Mouse (Mus musculus): ENCODE data around the gene Letmd1. TPM values are rescaled to one million over a fixed set of nuclear protein-coding genes. Genes with fewer than 3 reads are reported as not detected.

Letmd1 gene
- polyA plus RNA-seq, 1 experiment from 2014 or later, result 31.2 TPM

DNA sequence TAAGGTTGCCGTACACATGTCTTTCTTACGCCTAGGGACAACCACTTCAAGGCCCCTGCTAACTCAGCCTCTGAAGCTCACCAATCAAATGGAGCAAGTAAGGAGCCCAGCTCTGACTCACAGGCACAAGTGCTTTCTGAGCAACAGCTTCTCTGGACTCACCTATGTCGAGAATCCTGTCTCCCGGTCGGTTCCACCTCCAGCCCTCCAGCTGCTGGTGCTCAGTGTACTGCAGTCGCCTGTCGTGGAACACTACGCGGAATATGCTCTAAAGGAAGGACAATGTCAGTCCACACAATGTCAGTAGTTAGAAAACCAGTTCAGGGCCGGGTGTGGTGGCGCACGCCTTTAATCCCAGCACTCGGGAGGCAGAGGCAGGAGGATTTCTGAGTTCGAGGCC, 56.6 kb downstream of the Letmd1 start:
- no peak overlapping the region for H3K4me3 ChIP-seq (replicated peaks)
- 93% methylated on average over 14 of the region's 14 CpGs for WGBS
- no peaks in the 10 kb centered on the region for H3K27me3 ChIP-seq (replicated peaks)
- H3K27ac ChIP-seq, result no peak overlapping the region
- no peaks in the 10 kb centered on the region for H3K4me1 ChIP-seq (replicated peaks)
- no peaks in the 10 kb centered on the region for H3K9me3 ChIP-seq
- H3K36me3 ChIP-seq, result peaks cover 3% of the 10 kb centered on the region; the same call in 1 of the 2 replicates
- no peak overlapping the region for H3K9ac ChIP-seq
- H3K4me2 ChIP-seq (replicated peaks), result no peak overlapping the region
- ATAC-seq, result no peak

GRCm38 (mm10) chr15:100527900-100528299, 59.1 kb downstream of the Letmd1 start:
- H3K4me2 ChIP-seq (replicated peaks), result no peak overlapping the region
- H3K9me3 ChIP-seq, result no peaks in the 10 kb centered on the region
- no peaks in the 10 kb centered on the region for H3K36me3 ChIP-seq
- no peak overlapping the region for H3K4me3 ChIP-seq (replicated peaks)
- H3K9ac ChIP-seq, result no peak overlapping the region
- H3K27me3 ChIP-seq (replicated peaks), result no peaks in the 10 kb centered on the region
- ATAC-seq, result no peak
- 81% methylated on average over 5 of the region's 5 CpGs for WGBS
- H3K27ac ChIP-seq, result no peak overlapping the region
- H3K4me1 ChIP-seq (replicated peaks), result no peaks in the 10 kb centered on the region

Other genes starting within 250 kb of the Letmd1 start
- gene Atf1, start 241.2 kb upstream of the Letmd1 start, polyA plus RNA-seq (2015; fragmentation: Nextera tagmentation; extraction: Ambion mirVana), result 41.5 and 44.5 TPM in 2 replicates
- gene Tmprss12, start 188.2 kb upstream of the Letmd1 start, polyA plus RNA-seq (2015; fragmentation: Nextera tagmentation; extraction: Ambion mirVana), result not detected in 2 replicates
- gene Mettl7a1, start 164.9 kb upstream of the Letmd1 start, polyA plus RNA-seq (2015; fragmentation: Nextera tagmentation; extraction: Ambion mirVana), result 4.2 and 4.6 TPM in 2 replicates
- gene Mettl7a3, start 134.1 kb upstream of the Letmd1 start, polyA plus RNA-seq (2015; fragmentation: Nextera tagmentation; extraction: Ambion mirVana), result 0.21 TPM in 1 of 2 replicates, not detected in the other
- 0.14 and 0.15 TPM in 2 replicates for gene Methig1, start 115.9 kb upstream of the Letmd1 start, polyA plus RNA-seq (2015; fragmentation: Nextera tagmentation; extraction: Ambion mirVana)
- not detected in 2 replicates for gene Mettl7a2, start 115.8 kb upstream of the Letmd1 start, polyA plus RNA-seq (2015; fragmentation: Nextera tagmentation; extraction: Ambion mirVana)
- 0.40 TPM in 1 of 2 replicates, not detected in the other for gene Higd1c, start 104.5 kb upstream of the Letmd1 start, polyA plus RNA-seq (2015; fragmentation: Nextera tagmentation; extraction: Ambion mirVana)
- 0.13 and 0.19 TPM in 2 replicates for gene Gm5475, start 46.9 kb upstream of the Letmd1 start, polyA plus RNA-seq (2015; fragmentation: Nextera tagmentation; extraction: Ambion mirVana)
- gene Slc11a2, start 44.0 kb upstream of the Letmd1 start, polyA plus RNA-seq (2015; fragmentation: Nextera tagmentation; extraction: Ambion mirVana), result 29.8 and 29.9 TPM in 2 replicates
- 7.7 and 8.7 TPM in 2 replicates for gene Csrnp2, start 26.5 kb downstream of the Letmd1 start, polyA plus RNA-seq (2015; fragmentation: Nextera tagmentation; extraction: Ambion mirVana)
- gene Tfcp2, start 83.0 kb downstream of the Letmd1 start, polyA plus RNA-seq (2015; fragmentation: Nextera tagmentation; extraction: Ambion mirVana), result 15.5 and 16.2 TPM in 2 replicates
- 4.0 and 4.4 TPM in 2 replicates for gene Pou6f1, start 131.0 kb downstream of the Letmd1 start, polyA plus RNA-seq (2015; fragmentation: Nextera tagmentation; extraction: Ambion mirVana)
- 245 and 263 TPM in 2 replicates for gene Dazap2, start 146.3 kb downstream of the Letmd1 start, polyA plus RNA-seq (2015; fragmentation: Nextera tagmentation; extraction: Ambion mirVana)
- 37.7 and 41.2 TPM in 2 replicates for gene Smagp, start 167.9 kb downstream of the Letmd1 start, polyA plus RNA-seq (2015; fragmentation: Nextera tagmentation; extraction: Ambion mirVana)
- gene Bin2, start 200.5 kb downstream of the Letmd1 start, polyA plus RNA-seq (2015; fragmentation: Nextera tagmentation; extraction: Ambion mirVana), result 6.7 and 7.2 TPM in 2 replicates
- 104 and 271 TPM in 2 replicates for gene Cela1, start 218.9 kb downstream of the Letmd1 start, polyA plus RNA-seq (2015; fragmentation: Nextera tagmentation; extraction: Ambion mirVana)